Mouse (Mus musculus): ENCODE results near the gene Evx2.

DNA sequence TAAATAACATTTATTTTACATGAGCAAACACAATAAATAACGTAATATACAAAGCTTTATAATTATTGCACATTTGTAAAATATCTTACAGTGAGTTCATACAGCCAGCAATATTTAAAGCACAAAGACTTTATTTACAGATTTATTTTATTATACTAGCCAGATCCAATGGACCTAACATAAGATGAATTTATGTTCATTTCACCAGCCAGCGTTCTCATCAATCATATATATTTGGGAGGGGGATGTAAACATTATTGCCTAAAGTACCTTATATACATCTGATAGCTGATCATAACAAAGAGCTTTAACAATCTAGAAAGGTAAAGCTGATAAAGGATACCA is 6.4 kb downstream of the Evx2 start:
- no peak for TF ChIP-seq CTCF (IDR thresholded peaks at IDR 0.05; ENCODE audit: low read depth)
- TF ChIP-seq EP300 (IDR thresholded peaks at IDR 0.05; ENCODE audit: low read depth): no peak
